ENCODE assay signal across 8 mouse cellular contexts in the genomic region with DNA sequence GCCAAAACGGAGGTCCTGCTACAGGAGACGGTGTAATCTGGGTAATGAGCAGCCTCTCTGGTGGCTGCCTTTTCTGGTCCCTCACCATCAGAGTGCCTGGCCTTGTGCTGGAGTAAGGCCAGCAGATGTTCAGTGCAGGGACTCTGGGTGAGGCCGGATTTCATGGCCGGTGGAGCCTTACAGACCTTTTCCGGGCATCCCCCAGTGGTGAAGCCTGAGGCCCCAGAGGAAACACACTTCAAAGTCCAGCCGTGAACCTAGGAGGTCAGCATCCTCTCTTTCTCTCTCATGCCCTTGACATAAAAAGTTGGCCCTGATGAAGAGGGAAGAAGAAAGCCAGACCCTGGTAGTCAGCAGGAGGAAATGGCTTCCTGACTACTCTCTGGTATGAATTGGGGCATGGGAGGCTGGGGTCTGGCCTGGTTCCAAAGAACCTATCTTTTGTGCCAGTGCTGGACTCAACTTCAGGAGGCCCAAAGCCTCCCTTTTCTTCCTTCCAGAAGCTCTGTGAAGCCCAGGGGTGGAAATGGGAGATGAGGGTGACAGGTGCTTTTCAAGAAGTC.
A peak's percentile ranks its signal among the peaks of the same experiment; 100 is the strongest.
DNase-seq lines count a peak whose midpoint lies in the region; ATAC-seq lines count a peak whose summit lies in the region.

No protein-coding gene starts in this region.

- no peak overlapping the region for H3K4me3 ChIP-seq in kidney, embryonic 14.5 days (ENCODE audit: low read length)
- H3K4me3 ChIP-seq in neural tube, embryonic 14.5 days (ENCODE audit: low read depth, low read length): no peak overlapping the region

- peaks cover 35% of the 10 kb centered on the region for H3K4me1 ChIP-seq in kidney, embryonic 14.5 days (ENCODE audit: control insufficient read depth, insufficient read depth, low read length)
- H3K4me1 ChIP-seq in neural tube, embryonic 14.5 days (ENCODE audit: control insufficient read depth, insufficient read depth, low read length): peaks cover 14% of the 10 kb centered on the region

- no peak overlapping the region for H3K4me2 ChIP-seq in kidney, embryonic 14.5 days (replicated peaks; ENCODE audit: low read depth, low read length)
- no peak overlapping the region for H3K4me2 ChIP-seq in neural tube, embryonic 14.5 days (ENCODE audit: low read depth, low read length)

- no peaks in the 10 kb centered on the region for H3K36me3 ChIP-seq in kidney, embryonic 14.5 days (ENCODE audit: control insufficient read depth, insufficient read depth, low read length)
- no peaks in the 10 kb centered on the region for H3K36me3 ChIP-seq in neural tube, embryonic 14.5 days (ENCODE audit: control insufficient read depth, insufficient read depth, low read length)

- no peak overlapping the region for H3K9ac ChIP-seq in kidney, embryonic 14.5 days (ENCODE audit: low read depth, low read length)
- H3K9ac ChIP-seq in neural tube, embryonic 14.5 days (replicated peaks; ENCODE audit: low read depth, low read length): no peak overlapping the region

- H3K9me3 ChIP-seq in kidney, embryonic 14.5 days (ENCODE audit: control insufficient read depth, low read length): no peaks in the 10 kb centered on the region
- H3K9me3 ChIP-seq in neural tube, embryonic 14.5 days (ENCODE audit: control insufficient read depth, low read length): no peaks in the 10 kb centered on the region

- DNase-seq in ovary, postnatal 36 days (ENCODE audit: low spot score): peak; percentile 15
- no peak for DNase-seq in ovary, postnatal 10 days (ENCODE audit: low spot score)
- DNase-seq in heart, adult 11 months: peak; percentile 96
- DNase-seq in right cerebral cortex, adult 18-20 months: no peak
- DNase-seq in retina, postnatal 1 day: no peak
- no peak for DNase-seq in cerebellum, adult 8-10 months

- H3K27ac ChIP-seq in kidney, embryonic 14.5 days (ENCODE audit: low read depth, low read length): peak overlapping the region; percentile 30
- H3K27ac ChIP-seq in neural tube, embryonic 14.5 days (ENCODE audit: low read depth, low read length): peak overlapping the region; percentile 48

- WGBS in kidney, embryonic 14.5 days: 10% methylated on average over 6 of the region's 6 CpGs
- WGBS in neural tube, embryonic 14.5 days: 78% methylated on average over 6 of the region's 6 CpGs

- peak; percentile 71; the same call in 1 of the 2 replicates for ATAC-seq in kidney, embryonic 14.5 days (ENCODE audit: low FRiP score, low TSS enrichment)
- ATAC-seq in neural tube, embryonic 14.5 days (ENCODE audit: low read depth): no peak

- H3K27me3 ChIP-seq in kidney, embryonic 14.5 days (ENCODE audit: control insufficient read depth, insufficient read depth, low read length): no peaks in the 10 kb centered on the region
- no peaks in the 10 kb centered on the region for H3K27me3 ChIP-seq in neural tube, embryonic 14.5 days (ENCODE audit: control insufficient read depth, insufficient read depth, low read length)

Comparison
In these comparisons a context has a peak if more than half of its experiments do, and no peak if none do; other contexts are left out.
1. DNase-seq: peak in ovary, postnatal 36 days (single experiment) and heart, adult 11 months (single experiment); none in ovary, postnatal 10 days (single experiment), right cerebral cortex, adult 18-20 months (single experiment), retina, postnatal 1 day (single experiment) and cerebellum, adult 8-10 months (single experiment).